Mouse (Mus musculus) splenic B cell, adult 2 months (primary cell): ENCODE results near the gene Pard3b.

Source experiments
- DNase-seq: peaks from one replicate; pipeline ENCODE4 v3.0.0-alpha.2; 2011; ENCODE audit warnings: low read depth, low spot score
- H3K27me3 ChIP-seq: 2 replicates; pipeline ENCODE4 v1.6.1; 2012; ENCODE audit warnings: mild to moderate bottlenecking, low read length, moderate library complexity, mixed read lengths; ENCODE audit not compliant: control insufficient read depth, poor library complexity, insufficient read depth, severe bottlenecking
- H3K36me3 ChIP-seq: 2 replicates; pipeline ENCODE4 v1.6.1; 2012; ENCODE audit warnings: mild to moderate bottlenecking, low read length, moderate library complexity, mixed read lengths; ENCODE audit not compliant: control insufficient read depth, poor library complexity, insufficient read depth, severe bottlenecking

Pard3b gene

DNA sequence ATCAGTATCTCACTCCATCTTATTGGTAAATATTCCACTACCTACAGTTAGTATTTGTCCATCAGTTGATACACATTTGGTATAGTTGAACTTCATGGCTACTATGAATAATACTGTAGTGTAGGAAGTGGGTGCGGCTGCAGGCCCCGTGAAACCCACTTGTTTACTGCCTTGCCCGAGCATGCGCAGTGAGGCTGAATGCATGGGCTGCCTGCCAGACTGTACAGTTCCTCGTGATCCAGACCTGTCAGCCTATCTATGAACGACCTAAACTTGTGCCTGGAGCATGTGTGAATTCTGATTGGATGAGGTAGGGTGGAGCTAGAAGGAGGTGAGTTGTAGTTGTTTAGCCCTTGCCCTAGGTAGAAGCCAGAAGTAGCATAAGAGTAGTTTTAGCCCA is 775.9 kb downstream of the Pard3b start:
- DNase-seq = no peak
- Histone ChIP-seq H3K36me3 (no peaks in the 10 kb centered on the region), H3K27me3 (no peaks in the 10 kb centered on the region)

GRCm38 (mm10) chr1:62416627-62417374 is 778.2 kb downstream of the Pard3b start:
- Histone ChIP-seq H3K36me3 (no peaks in the 10 kb centered on the region), H3K27me3 (no peaks in the 10 kb centered on the region)
- DNase-seq = no peak

- Histone ChIP-seq H3K36me3 (no peaks in the 10 kb centered on the region), H3K27me3 (no peaks in the 10 kb centered on the region)
- no peak for DNase-seq
Measured at GRCm38 (mm10) chr1:62422896-62423650, 784.4 kb downstream of the Pard3b start.

DNA sequence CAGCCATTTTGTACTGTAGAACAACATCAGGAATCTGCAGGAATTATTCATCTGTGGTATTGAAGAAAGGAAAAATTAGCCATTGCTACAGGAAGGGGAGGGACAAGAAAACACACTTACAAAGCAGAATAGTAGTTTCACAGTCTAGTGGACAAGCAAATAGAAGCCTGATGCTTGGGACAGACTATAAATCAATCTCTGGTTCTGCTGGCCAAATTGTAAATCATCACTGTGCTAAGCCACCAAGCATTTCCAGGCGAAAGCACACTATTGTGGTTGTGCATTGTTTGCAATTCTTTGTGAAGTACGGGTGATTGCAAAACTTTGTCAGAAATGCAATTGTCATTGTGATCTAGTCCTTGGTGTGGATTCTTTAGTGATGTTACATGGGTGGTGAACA is 786.7 kb downstream of the Pard3b start:
- Histone ChIP-seq H3K36me3 (no peaks in the 10 kb centered on the region), H3K27me3 (no peaks in the 10 kb centered on the region)
- DNase-seq = no peak

- H3K36me3 ChIP-seq = no peaks in the 10 kb centered on the region
Measured at GRCm38 (mm10) chr1:62428736-62429135, 790.1 kb downstream of the Pard3b start.

GRCm38 (mm10) chr1:62429333-62430182 is 790.9 kb downstream of the Pard3b start:
- Histone ChIP-seq H3K36me3 (no peaks in the 10 kb centered on the region), H3K27me3 (no peaks in the 10 kb centered on the region)
- no peak for DNase-seq

More at GRCm38 (mm10) chr1:62428736-62429135, 790.1 kb downstream of the Pard3b start:
- H3K27me3 ChIP-seq = no peaks in the 10 kb centered on the region
- no peak for DNase-seq

- Histone ChIP-seq H3K27me3 (no peaks in the 10 kb centered on the region), H3K36me3 (no peaks in the 10 kb centered on the region)
- DNase-seq = no peak
Measured at GRCm38 (mm10) chr1:62431054-62431453, 792.4 kb downstream of the Pard3b start.

- no peak for DNase-seq
- Histone ChIP-seq H3K36me3 (no peaks in the 10 kb centered on the region), H3K27me3 (no peaks in the 10 kb centered on the region)
Measured at GRCm38 (mm10) chr1:62433891-62434290, 795.3 kb downstream of the Pard3b start.

- H3K27me3 ChIP-seq = no peaks in the 10 kb centered on the region
- H3K36me3 ChIP-seq = no peaks in the 10 kb centered on the region
- no peak for DNase-seq
Measured at GRCm38 (mm10) chr1:62435844-62436243, 797.2 kb downstream of the Pard3b start.

DNA sequence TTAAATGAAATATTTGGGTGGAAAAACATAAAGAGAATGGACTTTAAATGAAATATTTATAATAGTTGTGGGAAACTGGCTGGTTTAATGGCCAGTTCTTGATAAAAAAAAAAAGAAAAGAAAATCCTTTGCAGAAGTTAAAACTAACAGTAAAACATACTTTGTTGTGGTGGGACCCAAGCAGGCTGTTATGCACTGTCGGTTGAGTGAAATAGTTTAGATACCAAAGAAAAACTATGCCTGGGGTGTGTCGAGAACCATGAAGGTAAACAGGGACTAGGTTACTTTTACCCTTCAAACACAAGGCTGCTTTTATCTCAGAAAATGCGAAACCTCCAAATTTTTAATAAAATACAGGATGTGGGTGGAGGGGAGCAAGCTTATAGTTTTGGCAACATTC is 797.7 kb downstream of the Pard3b start:
- Histone ChIP-seq H3K27me3 (no peaks in the 10 kb centered on the region), H3K36me3 (no peaks in the 10 kb centered on the region)
- no peak for DNase-seq

- Histone ChIP-seq H3K36me3 (no peaks in the 10 kb centered on the region), H3K27me3 (no peaks in the 10 kb centered on the region)
- no peak for DNase-seq
Measured at GRCm38 (mm10) chr1:62437493-62437892, 798.9 kb downstream of the Pard3b start.

GRCm38 (mm10) chr1:62444406-62444805 is 805.8 kb downstream of the Pard3b start:
- DNase-seq = no peak
- H3K36me3 ChIP-seq = no peaks in the 10 kb centered on the region
- no peaks in the 10 kb centered on the region for H3K27me3 ChIP-seq

GRCm38 (mm10) chr1:62446818-62447217 is 808.2 kb downstream of the Pard3b start:
- DNase-seq = no peak
- no peaks in the 10 kb centered on the region for H3K36me3 ChIP-seq
- H3K27me3 ChIP-seq = no peaks in the 10 kb centered on the region

DNA sequence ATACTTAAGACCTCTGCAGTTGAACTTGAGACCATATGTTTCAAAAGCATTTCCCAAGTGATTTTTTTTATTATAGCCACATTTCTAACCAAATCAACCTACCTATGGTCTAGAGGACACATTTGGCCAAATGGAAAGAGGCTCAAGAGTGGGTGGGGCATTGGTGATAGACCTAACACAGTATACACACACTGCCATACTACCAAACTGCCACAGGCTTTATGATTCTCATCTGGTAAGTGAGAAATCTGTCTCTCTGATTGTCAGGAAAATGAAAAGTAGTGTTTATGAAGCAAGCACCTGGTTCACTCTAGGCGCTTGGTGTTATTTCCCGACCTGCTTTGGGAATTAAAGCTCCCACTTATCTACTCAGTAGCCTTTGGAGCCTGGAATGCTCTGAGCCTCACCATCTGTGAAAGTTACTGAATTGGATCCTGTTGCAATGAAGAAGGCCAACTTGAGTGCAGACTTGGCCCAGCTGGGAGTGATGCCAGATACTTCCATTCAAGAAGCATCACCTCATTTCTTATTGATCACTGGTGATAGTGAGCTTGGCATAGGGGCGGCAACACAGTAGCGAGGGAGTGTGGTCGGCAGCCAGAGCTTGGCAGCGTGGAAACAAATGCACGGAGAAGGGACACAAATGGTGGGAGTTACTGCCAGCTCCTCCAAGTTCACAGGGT is 810.7 kb downstream of the Pard3b start:
- no peak for DNase-seq
- H3K36me3 ChIP-seq = no peaks in the 10 kb centered on the region

More for the DNA sequence above, 810.7 kb downstream of the Pard3b start:
- H3K27me3 ChIP-seq = no peaks in the 10 kb centered on the region
